Mouse (Mus musculus) hindbrain, embryonic 10.5 days (tissue): ENCODE measurements around the gene Fam213a. TPM values are rescaled to one million over a fixed set of nuclear protein-coding genes. Genes with fewer than 3 reads are reported as not detected.

Source experiments
- DNase-seq: peaks from one replicate; pipeline ENCODE4 v3.0.0-alpha.2; 2017; ENCODE audit warnings: low spot score
- H3K27ac ChIP-seq: fragments of 300-500 bp; sonication (generic); 2 replicates; pipeline ENCODE4 v1.5.1; 2016; ENCODE audit warnings: mild to moderate bottlenecking, moderate library complexity
- H3K27me3 ChIP-seq: fragments of 300-500 bp; sonication (generic); 2 replicates; pipeline ENCODE4 v1.6.1; 2016; ENCODE audit warnings: mild to moderate bottlenecking; ENCODE audit not compliant: poor library complexity, insufficient read depth, severe bottlenecking
- H3K36me3 ChIP-seq: fragments of 300-500 bp; sonication (generic); 2 replicates; pipeline ENCODE4 v1.6.1; 2016; ENCODE audit warnings: mild to moderate bottlenecking, moderate library complexity
- H3K4me1 ChIP-seq: fragments of 300-500 bp; sonication (generic); replicated peaks from 2 replicates; pipeline ENCODE4 v1.6.1; 2016; ENCODE audit warnings: mild to moderate bottlenecking
- H3K4me3 ChIP-seq: fragments of 300-500 bp; sonication (generic); 2 replicates; pipeline ENCODE4 v1.5.1; 2016; ENCODE audit warnings: mild to moderate bottlenecking, moderate library complexity
- H3K9me3 ChIP-seq: fragments of 300-500 bp; sonication (generic); 2 replicates; pipeline ENCODE4 v1.6.1; 2016; ENCODE audit warnings: mild to moderate bottlenecking, moderate library complexity
- WGBS: fragments of 180-500 bp; shearing (Covaris S2); methylation state at CpG from one replicate; pipeline ENCODE4 v1.1.7; 2016; 5-methylcytosine and 5-hydroxymethylcytosine counted together
- polyA plus RNA-seq: library from polyadenylated mRNA; unstranded; fragments of >200 nt; fragmentation: Nextera tagmentation; extraction: Ambion mirVana; gene quantifications from 2 replicates; pipeline ENCODE4 v1.2.1, GENCODE M21; 2016

The Fam213a gene
- polyA plus RNA-seq, 1 experiment from 2014 or later = 45.2 TPM

GRCm38 (mm10) chr14:41017460-41017859 is 3.9 kb upstream of the Fam213a start:
- WGBS = 85% methylated on average over 5 of the region's 5 CpGs
- DNase-seq = no peak
- Histone ChIP-seq H3K36me3 (no peaks in the 10 kb centered on the region), H3K4me1 (peaks cover 17% of the 10 kb centered on the region), H3K9me3 (no peaks in the 10 kb centered on the region), H3K4me3 (no peak overlapping the region), H3K27me3 (no peaks in the 10 kb centered on the region), H3K27ac (no peak overlapping the region)

GRCm38 (mm10) chr14:41014701-41015240 is 1.2 kb upstream of the Fam213a start:
- Histone ChIP-seq H3K4me1 (peaks cover 17% of the 10 kb centered on the region), H3K36me3 (no peaks in the 10 kb centered on the region), H3K27ac (no peak overlapping the region), H3K9me3 (no peaks in the 10 kb centered on the region), H3K4me3 (no peak overlapping the region), H3K27me3 (no peaks in the 10 kb centered on the region)
- DNase-seq = no peak
- 79% methylated on average over 5 of the region's 5 CpGs for WGBS

GRCm38 (mm10) chr14:41013143-41013542 is 445 bp downstream of the Fam213a start:
- peak overlapping the region; percentile 89 for H3K27ac ChIP-seq
- DNase-seq = no peak
- no peaks in the 10 kb centered on the region for H3K27me3 ChIP-seq
- peak overlapping the region; percentile 67 for H3K4me3 ChIP-seq
- 26% methylated on average over 9 of the region's 9 CpGs for WGBS
- peaks cover 19% of the 10 kb centered on the region for H3K4me1 ChIP-seq
- no peaks in the 10 kb centered on the region for H3K9me3 ChIP-seq
- H3K36me3 ChIP-seq = no peaks in the 10 kb centered on the region

DNA sequence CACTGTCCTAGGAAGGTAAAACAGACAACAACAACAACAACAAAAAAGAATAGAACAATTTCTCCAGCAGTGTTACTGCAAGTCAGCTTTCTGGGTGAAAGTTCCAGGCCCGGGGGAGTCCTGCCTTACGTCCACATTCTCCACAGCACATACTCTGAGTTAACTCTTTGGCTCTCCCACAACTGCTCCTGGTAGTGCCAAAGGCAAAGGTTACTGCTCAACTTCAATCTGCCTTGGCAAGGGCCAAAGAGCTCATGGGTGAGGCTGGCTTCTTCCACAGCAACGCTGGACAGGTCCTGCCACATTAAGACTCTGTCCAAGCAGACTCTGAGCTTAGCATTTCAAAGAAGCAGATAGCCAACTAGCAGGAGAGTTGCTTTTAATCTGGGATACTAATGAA is 1.7 kb downstream of the Fam213a start:
- 88% methylated on average over 3 of the region's 3 CpGs for WGBS
- H3K36me3 ChIP-seq = no peaks in the 10 kb centered on the region
- H3K4me1 ChIP-seq = peaks cover 20% of the 10 kb centered on the region
- H3K9me3 ChIP-seq = no peaks in the 10 kb centered on the region
- H3K27ac ChIP-seq = no peak overlapping the region
- no peak overlapping the region for H3K4me3 ChIP-seq
- no peak for DNase-seq
- H3K27me3 ChIP-seq = no peaks in the 10 kb centered on the region

GRCm38 (mm10) chr14:41008138-41008537 is 5.5 kb downstream of the Fam213a start:
- Histone ChIP-seq H3K27me3 (0 out of 2 replicates have a peak, but pooled peaks cover 3% of the 10 kb centered on the region), H3K4me3 (no peak overlapping the region), H3K4me1 (peaks cover 25% of the 10 kb centered on the region), H3K27ac (peak overlapping the region; percentile 43; the same call in 1 of the 2 replicates), H3K9me3 (no peaks in the 10 kb centered on the region), H3K36me3 (no peaks in the 10 kb centered on the region)
- 72% methylated on average over 2 of the region's 2 CpGs for WGBS
- no peak for DNase-seq

GRCm38 (mm10) chr14:41007641-41008040 is 5.9 kb downstream of the Fam213a start:
- Histone ChIP-seq H3K9me3 (no peaks in the 10 kb centered on the region), H3K36me3 (no peaks in the 10 kb centered on the region), H3K27me3 (0 out of 2 replicates have a peak, but pooled peaks cover 4% of the 10 kb centered on the region), H3K27ac (0 out of 2 replicates have a peak overlapping the region, but pooled peaks have one; percentile 43), H3K4me3 (no peak overlapping the region), H3K4me1 (peaks cover 20% of the 10 kb centered on the region)
- DNase-seq = no peak
- WGBS = 39% methylated on average over 5 of the region's 5 CpGs

GRCm38 (mm10) chr14:41006899-41007298 is 6.7 kb downstream of the Fam213a start:
- Histone ChIP-seq H3K27me3 (0 out of 2 replicates have a peak, but pooled peaks cover 4% of the 10 kb centered on the region), H3K9me3 (no peaks in the 10 kb centered on the region), H3K4me3 (no peak overlapping the region), H3K36me3 (peaks cover 4% of the 10 kb centered on the region; the same call in 1 of the 2 replicates), H3K27ac (no peak overlapping the region), H3K4me1 (peaks cover 20% of the 10 kb centered on the region)
- 62% methylated on average over 3 of the region's 3 CpGs for WGBS
- no peak for DNase-seq

DNA sequence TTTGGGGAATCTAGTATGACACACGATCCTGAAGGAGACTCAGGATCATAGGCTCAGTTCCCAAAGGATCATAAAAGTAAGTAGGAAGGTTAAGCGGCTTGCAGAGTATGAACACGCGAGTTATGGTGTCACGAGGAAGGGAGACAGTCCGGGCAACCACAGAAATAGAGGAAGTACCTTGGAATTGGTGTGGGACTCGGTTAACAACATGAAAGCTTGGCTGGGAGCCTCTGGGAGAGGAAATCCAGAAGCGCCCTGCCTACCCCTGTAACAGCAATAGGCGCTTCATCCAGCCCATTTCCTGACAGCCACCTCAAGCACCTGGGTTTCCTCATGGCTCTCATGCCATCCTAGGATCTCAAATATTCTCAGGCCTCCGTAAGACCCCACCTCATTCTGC is 7.3 kb downstream of the Fam213a start:
- H3K9me3 ChIP-seq = no peaks in the 10 kb centered on the region
- H3K4me1 ChIP-seq = peaks cover 20% of the 10 kb centered on the region
- no peak for DNase-seq
- 0 out of 2 replicates have a peak, but pooled peaks cover 4% of the 10 kb centered on the region for H3K27me3 ChIP-seq
- peaks cover 8% of the 10 kb centered on the region; the same call in 1 of the 2 replicates for H3K36me3 ChIP-seq
- 91% methylated on average over 10 of the region's 10 CpGs for WGBS
- H3K27ac ChIP-seq = no peak overlapping the region
- no peak overlapping the region for H3K4me3 ChIP-seq

GRCm38 (mm10) chr14:41005716-41006115 is 7.9 kb downstream of the Fam213a start:
- peaks cover 8% of the 10 kb centered on the region; the same call in 1 of the 2 replicates for H3K36me3 ChIP-seq
- no peak overlapping the region for H3K4me3 ChIP-seq
- DNase-seq = no peak
- H3K9me3 ChIP-seq = no peaks in the 10 kb centered on the region
- WGBS = 88% methylated on average over 9 of the region's 9 CpGs
- peaks cover 20% of the 10 kb centered on the region for H3K4me1 ChIP-seq
- H3K27ac ChIP-seq = no peak overlapping the region
- 0 out of 2 replicates have a peak, but pooled peaks cover 4% of the 10 kb centered on the region for H3K27me3 ChIP-seq

DNA sequence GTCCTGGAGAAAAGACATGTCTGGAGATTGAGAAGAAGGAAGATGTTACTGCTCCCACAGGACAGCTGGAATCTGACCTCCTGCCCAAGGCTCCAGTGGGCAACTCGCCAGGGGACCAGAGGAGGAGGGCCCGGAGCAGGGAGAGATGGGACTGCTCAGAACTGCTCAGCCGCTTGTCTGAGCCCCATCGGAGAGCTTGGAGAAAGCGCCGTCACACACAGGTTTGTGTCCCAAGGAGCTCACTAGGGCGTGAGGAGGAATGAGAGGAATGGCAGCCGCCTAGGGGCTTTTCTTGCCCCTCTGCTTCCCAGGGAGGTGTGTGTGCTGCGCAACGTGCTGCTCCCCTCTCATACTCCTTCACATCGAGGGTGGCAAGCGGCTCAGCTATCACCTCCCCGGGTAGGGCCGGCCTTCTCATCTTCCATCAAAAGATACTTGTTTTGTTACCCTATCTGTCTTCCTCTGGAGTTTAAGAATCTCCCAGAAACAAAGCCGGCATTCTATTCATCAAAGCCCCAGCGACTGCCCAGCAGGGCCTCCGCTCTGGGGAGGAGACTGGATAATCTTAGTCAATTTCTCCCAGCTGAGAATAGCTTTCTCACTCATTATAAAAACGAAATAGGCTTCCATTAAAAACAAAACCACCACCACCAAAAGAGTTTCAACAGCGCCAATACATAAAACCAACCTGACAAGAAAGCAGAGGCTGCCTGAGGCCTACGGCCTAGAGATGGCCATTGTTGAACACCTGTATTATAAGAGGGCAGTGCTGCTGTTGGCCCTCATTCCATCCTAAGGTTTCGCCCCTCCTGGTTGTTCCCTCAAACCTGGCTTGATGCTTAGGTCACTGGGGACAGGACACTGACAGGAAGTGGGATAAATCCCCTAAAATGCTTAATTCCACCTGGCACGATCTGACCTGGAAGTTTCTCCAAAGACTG is 9.1 kb downstream of the Fam213a start:
- WGBS = 11% methylated on average over 22 of the region's 22 CpGs
- DNase-seq = peak; percentile 33
- Histone ChIP-seq H3K4me1 (peaks cover 22% of the 10 kb centered on the region), H3K9me3 (no peaks in the 10 kb centered on the region), H3K4me3 (peak overlapping the region; percentile 35), H3K27ac (peak overlapping the region; percentile 72), H3K36me3 (peaks cover 13% of the 10 kb centered on the region), H3K27me3 (0 out of 2 replicates have a peak, but pooled peaks cover 4% of the 10 kb centered on the region)

DNA sequence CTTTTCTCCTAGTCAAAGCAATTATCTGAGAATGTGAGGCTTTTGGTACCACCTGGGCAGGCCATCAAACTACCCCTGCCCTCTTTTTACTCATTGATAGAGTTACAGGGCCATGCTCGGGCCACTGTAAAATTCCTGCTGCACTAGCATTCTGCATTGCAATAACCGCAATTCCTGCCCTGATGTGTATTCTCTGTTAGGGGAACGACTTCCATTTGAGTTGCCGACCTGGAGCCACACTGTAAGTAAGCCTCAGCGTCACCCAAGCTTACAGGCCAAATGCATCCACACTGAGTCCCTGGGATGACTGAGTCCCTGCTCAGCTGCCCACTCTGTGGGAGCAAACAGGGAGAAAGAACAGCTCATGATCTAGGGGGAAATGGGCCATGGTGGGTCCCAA is 12.0 kb downstream of the Fam213a start:
- DNase-seq = no peak
- Histone ChIP-seq H3K9me3 (no peaks in the 10 kb centered on the region), H3K4me1 (peaks cover 19% of the 10 kb centered on the region), H3K4me3 (no peak overlapping the region), H3K27me3 (0 out of 2 replicates have a peak, but pooled peaks cover 4% of the 10 kb centered on the region), H3K27ac (no peak overlapping the region), H3K36me3 (peaks cover 32% of the 10 kb centered on the region)
- WGBS = 86% methylated on average over 5 of the region's 5 CpGs

DNA sequence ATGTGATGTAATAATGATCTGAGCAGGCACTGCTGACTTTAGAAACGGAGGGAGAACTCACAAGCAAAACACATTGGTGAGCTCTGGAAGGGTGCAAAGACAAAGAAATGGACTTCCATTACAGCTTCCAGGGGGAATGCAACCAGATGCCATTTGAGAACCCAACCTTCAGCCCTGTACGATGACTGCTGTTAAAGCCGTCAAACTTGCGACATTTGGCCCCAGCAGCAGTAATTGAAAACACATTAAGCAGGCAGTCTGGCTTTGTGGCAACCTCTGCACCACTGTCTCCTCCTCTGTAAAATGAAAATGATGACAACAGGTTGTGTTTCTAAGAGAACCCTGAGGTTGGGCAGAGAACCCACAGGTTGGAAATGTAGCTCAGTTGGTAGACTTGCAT is 12.8 kb downstream of the Fam213a start:
- WGBS = 64% methylated on average over 4 of the region's 4 CpGs
- Histone ChIP-seq H3K36me3 (peaks cover 32% of the 10 kb centered on the region), H3K27ac (no peak overlapping the region), H3K4me1 (peaks cover 19% of the 10 kb centered on the region), H3K9me3 (no peaks in the 10 kb centered on the region), H3K4me3 (no peak overlapping the region), H3K27me3 (0 out of 2 replicates have a peak, but pooled peaks cover 4% of the 10 kb centered on the region)
- no peak for DNase-seq
